Mouse (Mus musculus) heart, postnatal 0 days (tissue): ENCODE data around the gene Pde4d. TPM values are rescaled to one million over a fixed set of nuclear protein-coding genes. Genes with fewer than 3 reads are reported as not detected.

Experiments used
- ATAC-seq: fragments of 200-750 bp; cut with Nextera tagmentation; 2 replicates; pipeline ENCODE4 v1.8.0; 2017; ENCODE audit warnings: low read depth, moderate number of reproducible peaks, moderate library complexity; ENCODE audit not compliant: insufficient read depth
- DNase-seq: peaks from one replicate; pipeline ENCODE4 v3.0.0-alpha.2; 2016; ENCODE audit warnings: low spot score
- H3K27ac ChIP-seq: fragments of 300-500 bp; sonication (generic); 2 replicates; pipeline ENCODE4 v1.5.1; 2014; ENCODE audit warnings: low read depth, mild to moderate bottlenecking
- H3K27me3 ChIP-seq: fragments of 300-500 bp; sonication (generic); 2 replicates; pipeline ENCODE4 v1.6.1; 2014; ENCODE audit warnings: low read length, mixed read lengths; ENCODE audit not compliant: control insufficient read depth, insufficient read depth
- H3K36me3 ChIP-seq: fragments of 300-500 bp; sonication (generic); replicated peaks from 2 replicates; pipeline ENCODE4 v1.6.1; 2014; ENCODE audit warnings: low read length, mixed read lengths; ENCODE audit not compliant: control insufficient read depth, insufficient read depth
- H3K4me1 ChIP-seq: fragments of 300-500 bp; sonication (generic); 2 replicates; pipeline ENCODE4 v1.6.1; 2014; ENCODE audit warnings: antibody characterized with exemption; ENCODE audit not compliant: control insufficient read depth, insufficient read depth
- H3K4me2 ChIP-seq: fragments of 300-500 bp; sonication (generic); 2 replicates; pipeline ENCODE4 v1.6.1; 2014; ENCODE audit warnings: low read depth, mild to moderate bottlenecking, low read length, moderate library complexity
- H3K4me3 ChIP-seq: fragments of 300-500 bp; sonication (generic); 2 replicates; pipeline ENCODE4 v1.5.1; 2014; ENCODE audit warnings: low read depth, low read length
- H3K9ac ChIP-seq: fragments of 300-500 bp; sonication (generic); replicated peaks from 2 replicates; pipeline ENCODE4 v1.6.1; 2014; ENCODE audit warnings: low read depth, low read length, mixed read lengths
- H3K9me3 ChIP-seq: fragments of 300-500 bp; sonication (generic); replicated peaks from 2 replicates; pipeline ENCODE4 v1.6.1; 2016; ENCODE audit warnings: low read length; ENCODE audit not compliant: control insufficient read depth
- CTCF ChIP-seq: IDR thresholded peaks from 2 replicates; pipeline ENCODE4 v1.5.1; 2016; ENCODE audit warnings: antibody characterized with exemption, control low read depth, low read depth
- EP300 ChIP-seq: IDR thresholded peaks from 2 replicates; pipeline ENCODE4 v1.6.1; 2016; ENCODE audit warnings: antibody characterized with exemption, low read depth
- WGBS: fragments of 180-500 bp; shearing (Covaris S2); extraction: QIAGEN DNeasy Blood & Tissue Kit; methylation state at CpG from one replicate; pipeline ENCODE4 v1.1.7; 2014; 5-methylcytosine and 5-hydroxymethylcytosine counted together
- polyA plus RNA-seq: library from polyadenylated mRNA; unstranded; fragments of >200 nt; fragmentation: Nextera tagmentation; extraction: Ambion mirVana; gene quantifications from 2 replicates; pipeline ENCODE4 v1.2.1, GENCODE M21; 2015
- total RNA-seq: library from RNA; depleted of rRNA; stranded (reverse); fragments of >200 nt; gene quantifications from 2 replicates; pipeline ENCODE4 v1.2.3, GENCODE M21; 2014; ENCODE audit warnings: low replicate concordance

Pde4d gene
- total and polyA plus RNA-seq, 2 experiments from 2014 or later = 21.9 to 58.0 TPM

GRCm38 (mm10) chr13:108618207-108618606, 168.5 kb downstream of the Pde4d start:
- no peaks in the 10 kb centered on the region for H3K4me1 ChIP-seq
- no peaks in the 10 kb centered on the region for H3K27me3 ChIP-seq
- 0 out of 2 replicates have a peak, but pooled peaks cover 6% of the 10 kb centered on the region for H3K9me3 ChIP-seq
- no peak overlapping the region for H3K9ac ChIP-seq
- no peak overlapping the region for H3K27ac ChIP-seq
- no peak for ATAC-seq
- H3K36me3 ChIP-seq = no peaks in the 10 kb centered on the region
- DNase-seq = no peak
- H3K4me2 ChIP-seq = no peak overlapping the region
- H3K4me3 ChIP-seq = no peak overlapping the region
- 65% methylated on average over 1 of the region's 1 CpGs for WGBS
- no peak for TF ChIP-seq CTCF
- no peak for TF ChIP-seq EP300

- DNase-seq (no peak), ATAC-seq (no peak)
- H3K4me3 ChIP-seq = no peak overlapping the region
- H3K4me1 ChIP-seq = no peaks in the 10 kb centered on the region
- 0 out of 2 replicates have a peak, but pooled peaks cover 5% of the 10 kb centered on the region for H3K9me3 ChIP-seq
- no peaks in the 10 kb centered on the region for H3K36me3 ChIP-seq
- no peak overlapping the region for H3K9ac ChIP-seq
- H3K27ac ChIP-seq = no peak overlapping the region
- whole genome bisulfite sequencing = 63% methylated on average over 4 of the region's 4 CpGs
- H3K4me2 ChIP-seq = no peak overlapping the region
- no peak for TF ChIP-seq CTCF
- no peak for TF ChIP-seq EP300
- H3K27me3 ChIP-seq = no peaks in the 10 kb centered on the region
These were observed 172.9 kb downstream of the Pde4d start for GRCm38 (mm10) chr13:108622681-108623080.

- Histone ChIP-seq H3K4me1 (no peaks in the 10 kb centered on the region), H3K4me3 (no peak overlapping the region), H3K4me2 (no peak overlapping the region), H3K9me3 (no peaks in the 10 kb centered on the region), H3K36me3 (no peaks in the 10 kb centered on the region), H3K27ac (no peak overlapping the region), H3K9ac (no peak overlapping the region), H3K27me3 (no peaks in the 10 kb centered on the region)
- DNase-seq (no peak), ATAC-seq (no peak)
- 71% methylated on average over 3 of the region's 3 CpGs for WGBS
- no peak for TF ChIP-seq CTCF
- TF ChIP-seq EP300 = no peak
These were observed 174.2 kb downstream of the Pde4d start for GRCm38 (mm10) chr13:108623929-108624328.

- Histone ChIP-seq H3K27me3 (no peaks in the 10 kb centered on the region), H3K27ac (no peak overlapping the region), H3K9ac (no peak overlapping the region), H3K9me3 (no peaks in the 10 kb centered on the region), H3K4me2 (no peak overlapping the region), H3K4me1 (no peaks in the 10 kb centered on the region), H3K36me3 (no peaks in the 10 kb centered on the region), H3K4me3 (no peak overlapping the region)
- no peak for ATAC-seq
- WGBS = 69% methylated on average over 3 of the region's 3 CpGs
- no peak for DNase-seq
- TF ChIP-seq CTCF (no peak), EP300 (no peak)
These were observed 176.4 kb downstream of the Pde4d start for GRCm38 (mm10) chr13:108626166-108626565.

- H3K9me3 ChIP-seq = no peaks in the 10 kb centered on the region
- no peaks in the 10 kb centered on the region for H3K4me1 ChIP-seq
- no peaks in the 10 kb centered on the region for H3K36me3 ChIP-seq
- H3K4me2 ChIP-seq = no peak overlapping the region
- no peak overlapping the region for H3K4me3 ChIP-seq
- WGBS = 80% methylated on average over 2 of the region's 2 CpGs
- no peak for DNase-seq
- H3K27me3 ChIP-seq = no peaks in the 10 kb centered on the region
- no peak overlapping the region for H3K9ac ChIP-seq
- H3K27ac ChIP-seq = no peak overlapping the region
- no peak for TF ChIP-seq CTCF
- no peak for ATAC-seq
These were observed 178.8 kb downstream of the Pde4d start for GRCm38 (mm10) chr13:108628501-108628900.

GRCm38 (mm10) chr13:108630576-108630975, 180.8 kb downstream of the Pde4d start:
- ATAC-seq = no peak
- no peak overlapping the region for H3K4me2 ChIP-seq
- TF ChIP-seq CTCF = no peak
- no peak for TF ChIP-seq EP300
- 58% methylated on average over 2 of the region's 2 CpGs for WGBS
- no peaks in the 10 kb centered on the region for H3K27me3 ChIP-seq
- H3K27ac ChIP-seq = no peak overlapping the region
- DNase-seq = no peak
- H3K4me3 ChIP-seq = no peak overlapping the region
- H3K9ac ChIP-seq = no peak overlapping the region
- H3K36me3 ChIP-seq = no peaks in the 10 kb centered on the region
- H3K9me3 ChIP-seq = no peaks in the 10 kb centered on the region
- no peaks in the 10 kb centered on the region for H3K4me1 ChIP-seq
